ENCODE assay signal across 41 mouse cellular contexts in genomic region chr13:73273536-73273935, GRCm38 (mm10). TPM values are rescaled to one million over a fixed set of nuclear protein-coding genes. Genes with fewer than 3 reads are reported as not detected.
"Had no signal": no experiment of that assay in that cellular context is flagged by ENCODE, and none has a peak within 500 bp of the region (broad histone marks: within the 10 kb centered on the region; RNA-seq: fewer than 3 reads in every experiment).

No protein-coding gene starts in this region.

- H3K4me3 ChIP-seq: heart, adult 2 months; heart, embryonic 13.5 days; heart, embryonic 15.5 days; hindbrain, embryonic 10.5 days; hindbrain, embryonic 12.5 days; hindbrain, embryonic 13.5 days; hindbrain, embryonic 15.5 days; intestine, embryonic 15.5 days; kidney, embryonic 15.5 days; layer of hippocampus, adult 2 months; left cerebral cortex, adult 2 months had no signal

- H3K4me2 ChIP-seq: heart, embryonic 11.5 days; heart, embryonic 13.5 days; heart, embryonic 15.5 days; hindbrain, embryonic 12.5 days; hindbrain, embryonic 13.5 days; hindbrain, embryonic 14.5 days; hindbrain, embryonic 15.5 days; intestine, embryonic 15.5 days; kidney, embryonic 15.5 days had no signal

- H3K36me3 ChIP-seq: heart, embryonic 15.5 days; hindbrain, embryonic 10.5 days; hindbrain, embryonic 12.5 days; hindbrain, embryonic 13.5 days; hindbrain, embryonic 15.5 days; intestine, embryonic 15.5 days; kidney, embryonic 15.5 days had no signal

- DNase-seq: heart, adult 2 months; heart, postnatal 10 days; heart, postnatal 14 days; heart, postnatal 36 days; kidney, adult 11 months; kidney, adult 18-20 months; kidney, adult 2 months; kidney, adult 8-10 months; kidney, adult 9 months; kidney, postnatal 10 days; kidney, postnatal 14 days; kidney, postnatal 25 days; kidney, postnatal 36 days; kidney, postnatal 4 days; layer of hippocampus, adult 9-11 months; layer of hippocampus, postnatal 36 days had no signal

- H3K27ac ChIP-seq: hindbrain, embryonic 13.5 days; hindbrain, embryonic 14.5 days; hindbrain, embryonic 15.5 days; hindbrain, postnatal 0 days; intestine, embryonic 15.5 days; kidney, embryonic 15.5 days; kidney, postnatal 0 days; layer of hippocampus, adult 2 months; left cerebral cortex, adult 2 months had no signal

- ATAC-seq: hindbrain, embryonic 16.5 days; hindbrain, postnatal 0 days; inflammation-experienced regulatory T-cells, adult 6 months; intestine, embryonic 15.5 days; intestine, embryonic 16.5 days; intestine, postnatal 0 days had no signal

- H3K9ac ChIP-seq: heart, embryonic 13.5 days; heart, embryonic 15.5 days; hindbrain, embryonic 12.5 days; hindbrain, embryonic 13.5 days; hindbrain, embryonic 14.5 days; hindbrain, embryonic 15.5 days; intestine, embryonic 15.5 days; kidney, embryonic 15.5 days had no signal

- H3K9me3 ChIP-seq: heart, embryonic 13.5 days; heart, embryonic 15.5 days; hindbrain, embryonic 10.5 days; hindbrain, embryonic 12.5 days; hindbrain, embryonic 13.5 days; hindbrain, embryonic 15.5 days; intestine, embryonic 15.5 days; kidney, embryonic 15.5 days had no signal

RNA-seq across cellular contexts. Expression of gene Irx4, which starts 13.3 kb away (rescaled TPM):
- total RNA-seq: hematopoietic stem cell, adult 5-6 weeks; layer of hippocampus, adult 18-20 months; layer of hippocampus, adult 2 months; layer of hippocampus, adult 8-10 months; layer of hippocampus, postnatal 10 days; layer of hippocampus, postnatal 14 days; layer of hippocampus, postnatal 25 days; layer of hippocampus, postnatal 36 days; left cerebral cortex, adult 18-20 months; left cerebral cortex, adult 2 months had no signal
- polyA plus RNA-seq: inflammation-experienced regulatory T-cells, adult 6 months had no signal
